Mouse (Mus musculus) kidney, adult 18-20 months (tissue): ENCODE results near the gene Hcar1.
A peak's percentile ranks its signal among the peaks of the same experiment; 100 is the strongest.

Experiments
- DNase-seq: peaks from one replicate; pipeline ENCODE4 v3.0.0; 2021

The Hcar1 gene

DNA sequence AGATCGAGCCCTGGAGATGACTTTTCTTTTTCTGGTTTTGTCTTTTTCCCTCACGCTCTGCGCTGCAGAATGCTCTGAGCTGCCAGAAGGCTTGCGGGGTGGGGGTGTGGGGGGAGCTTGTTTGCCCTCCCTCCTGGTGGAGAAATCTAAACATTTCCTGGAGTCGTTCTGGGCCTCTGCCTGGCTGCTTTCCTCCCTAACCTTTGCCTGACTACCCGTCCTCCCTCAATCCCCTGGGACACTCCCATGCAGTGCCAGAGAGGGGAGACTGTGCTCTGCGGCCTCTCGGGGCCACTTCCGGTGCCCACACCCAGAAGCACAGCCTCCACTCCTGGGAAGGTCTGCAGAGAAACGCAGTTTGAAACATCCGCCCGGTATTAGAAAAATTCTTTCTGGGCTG is at the start of gene Hcar1:
Gene Hcar1, minus strand, starts transcription at position 93 of the 400 bp plus-strand sequence.
- DNase-seq: peak; percentile 18

GRCm38 (mm10) chr5:123927118-123927517 is 47.3 kb upstream of the Hcar1 start, which contains the start of gene Gm43518:
TSS of gene Gm43518 (plus strand) at chr5:123927418.
- no peak for DNase-seq

DNA sequence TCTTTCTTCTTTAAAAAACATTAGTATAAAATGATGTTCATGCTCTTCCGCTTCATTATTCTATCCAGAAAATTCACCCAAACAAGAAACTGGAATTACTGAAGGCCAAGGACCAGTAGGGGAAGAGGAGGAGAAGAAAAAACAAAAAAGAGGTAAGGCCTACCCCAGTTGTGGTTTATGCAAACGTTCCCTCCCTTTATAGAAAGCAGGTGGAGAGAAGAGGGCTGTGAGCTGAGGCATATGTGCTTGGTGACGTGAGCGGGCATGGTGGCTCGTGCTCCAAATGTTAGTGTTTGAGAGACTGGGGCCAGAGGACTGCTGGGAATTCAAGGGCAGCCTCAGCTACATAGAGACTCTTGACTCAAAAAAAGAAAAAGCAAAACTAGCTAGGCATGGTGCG is 42.3 kb upstream of the Hcar1 start:
- no peak for DNase-seq

GRCm38 (mm10) chr5:123914852-123915251 is 35.0 kb upstream of the Hcar1 start:
- no peak for DNase-seq

GRCm38 (mm10) chr5:123907631-123907977 is 27.8 kb upstream of the Hcar1 start:
- no peak for DNase-seq

- DNase-seq: peak; percentile 99
Measured at GRCm38 (mm10) chr5:123906976-123907630, 27.3 kb upstream of the Hcar1 start, which contains the start of gene Denr. TSS of gene Denr (plus strand) at chr5:123907175.

- no peak for DNase-seq
Measured at GRCm38 (mm10) chr5:123906146-123906975, 26.5 kb upstream of the Hcar1 start.

- no peak for DNase-seq
Measured at GRCm38 (mm10) chr5:123904059-123904672, 24.3 kb upstream of the Hcar1 start.

DNA sequence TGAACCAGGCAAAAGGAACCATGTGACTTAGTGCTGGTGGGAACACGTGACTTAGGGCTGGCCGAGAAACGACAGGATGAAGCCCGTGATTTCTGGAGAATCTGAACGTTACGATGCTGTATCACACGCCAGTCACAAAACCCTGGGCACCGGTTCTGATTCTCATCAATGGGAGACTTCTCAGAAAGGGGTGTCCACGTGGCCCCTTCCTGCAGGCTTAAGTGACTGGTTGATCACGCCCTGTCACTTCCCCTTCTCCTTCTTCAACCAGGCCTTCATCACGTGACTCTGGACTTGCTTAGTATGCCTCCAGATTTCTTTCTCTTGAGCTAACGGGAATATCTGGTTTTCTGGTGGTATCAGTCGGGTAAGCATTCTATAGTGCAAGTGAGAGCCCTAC is 17.5 kb upstream of the Hcar1 start:
- no peak for DNase-seq

GRCm38 (mm10) chr5:123896395-123896794 is 16.6 kb upstream of the Hcar1 start:
- no peak for DNase-seq

DNA sequence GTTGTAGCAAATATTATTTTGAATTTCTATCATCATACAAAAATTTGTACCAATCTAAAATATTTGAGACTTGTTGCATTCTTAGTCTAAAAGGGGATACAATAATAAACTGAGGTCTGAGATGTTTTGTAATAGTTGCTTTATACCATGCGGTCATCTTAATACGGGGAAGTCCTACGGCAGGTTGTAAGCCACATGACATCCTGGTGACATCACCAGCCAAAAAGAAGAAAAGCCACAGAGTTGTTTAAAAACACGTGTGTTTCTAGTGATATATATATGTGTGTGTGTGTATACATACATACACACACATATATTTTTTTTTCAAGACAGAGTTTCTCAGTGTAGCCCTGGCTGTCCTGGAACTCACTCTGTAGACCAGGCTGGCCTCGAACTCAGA is 13.7 kb upstream of the Hcar1 start:
- no peak for DNase-seq

GRCm38 (mm10) chr5:123891669-123892068 is 11.8 kb upstream of the Hcar1 start:
- no peak for DNase-seq

GRCm38 (mm10) chr5:123890987-123891386 is 11.2 kb upstream of the Hcar1 start:
- DNase-seq: no peak

DNA sequence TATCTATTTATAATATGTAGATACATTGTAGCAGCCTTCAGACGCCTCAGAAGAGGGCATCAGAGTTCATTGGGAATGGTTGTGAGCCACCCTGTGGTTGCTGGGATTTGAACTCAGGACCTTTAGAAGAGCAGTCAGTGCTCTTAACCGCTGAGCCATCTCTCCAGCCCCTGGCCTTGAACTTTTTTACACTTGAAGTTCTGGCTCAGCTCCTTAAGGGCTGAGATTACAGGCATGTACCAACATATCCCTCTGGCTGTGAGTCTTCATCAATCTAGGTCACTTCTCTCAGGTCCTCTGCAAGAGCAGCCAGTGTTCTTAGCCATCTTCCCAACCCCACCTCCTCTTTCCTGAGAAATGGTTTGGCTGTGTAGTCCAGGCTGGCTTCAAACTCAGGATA is 10.5 kb upstream of the Hcar1 start:
- DNase-seq: no peak

DNA sequence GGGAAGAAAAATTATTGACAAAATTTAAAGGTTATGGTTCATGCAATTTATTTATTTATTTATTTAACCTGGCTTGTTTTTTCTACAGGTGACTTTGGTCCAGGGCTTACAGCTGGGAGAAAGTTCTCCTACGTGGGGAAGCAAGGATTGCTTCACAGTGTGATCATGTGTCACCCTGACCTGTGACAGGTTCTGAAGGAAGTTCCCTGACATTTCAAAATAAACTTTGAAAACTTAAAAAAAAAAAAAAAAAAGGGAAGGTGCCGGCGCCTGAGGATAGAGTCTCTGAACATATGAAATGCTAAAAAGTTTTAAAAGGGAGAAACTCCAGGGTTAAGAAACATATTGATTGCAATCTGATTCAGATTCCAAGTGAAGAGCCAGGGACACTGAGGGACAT is 6.5 kb upstream of the Hcar1 start:
- DNase-seq: no peak

DNA sequence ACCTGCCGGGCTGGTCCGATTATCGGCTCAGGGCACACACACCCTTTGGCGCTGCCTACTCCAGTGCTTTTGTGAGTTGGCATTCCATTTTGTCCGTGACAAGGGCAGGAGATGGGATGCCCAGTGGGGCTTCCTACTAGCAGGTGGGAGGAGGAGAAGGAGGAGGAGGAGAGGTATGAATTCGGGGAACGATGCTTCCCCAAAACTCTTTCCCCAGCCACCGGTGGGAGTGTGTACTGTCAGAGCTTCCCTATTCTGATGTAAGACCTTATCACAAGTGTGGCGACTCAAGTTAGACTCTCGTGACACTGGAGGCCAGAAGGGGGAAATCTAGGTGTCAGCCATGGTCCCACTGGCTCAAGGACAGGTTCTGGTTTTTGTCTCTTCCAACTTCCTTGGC is 4.5 kb upstream of the Hcar1 start:
- no peak for DNase-seq

- no peak for DNase-seq
Measured at GRCm38 (mm10) chr5:123883891-123884290, 4.1 kb upstream of the Hcar1 start.

GRCm38 (mm10) chr5:123880778-123881177 is 958 bp upstream of the Hcar1 start:
- DNase-seq: no peak

- no peak for DNase-seq
Measured at GRCm38 (mm10) chr5:123878056-123878455, 1.8 kb downstream of the Hcar1 start.

DNA sequence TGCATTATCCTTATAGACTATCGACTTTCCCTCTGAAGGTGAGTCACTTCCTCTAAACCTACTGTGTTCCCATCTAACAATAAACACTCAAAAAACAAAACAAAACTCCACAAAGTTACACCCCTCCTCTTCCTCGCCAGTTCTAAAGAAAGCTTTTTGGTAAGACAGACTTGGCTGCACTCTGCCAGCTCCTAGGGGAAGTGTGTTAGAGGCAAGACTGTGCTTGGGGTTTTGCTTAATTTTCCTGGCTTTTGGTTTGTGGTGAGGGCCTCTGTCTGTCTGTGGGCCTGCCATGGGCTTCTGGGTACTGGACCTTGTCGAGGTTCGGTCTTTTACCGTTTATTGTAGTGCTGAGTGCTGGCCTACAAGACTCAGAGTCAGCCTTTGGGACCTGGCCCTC is 5.6 kb downstream of the Hcar1 start:
- no peak for DNase-seq

DNA sequence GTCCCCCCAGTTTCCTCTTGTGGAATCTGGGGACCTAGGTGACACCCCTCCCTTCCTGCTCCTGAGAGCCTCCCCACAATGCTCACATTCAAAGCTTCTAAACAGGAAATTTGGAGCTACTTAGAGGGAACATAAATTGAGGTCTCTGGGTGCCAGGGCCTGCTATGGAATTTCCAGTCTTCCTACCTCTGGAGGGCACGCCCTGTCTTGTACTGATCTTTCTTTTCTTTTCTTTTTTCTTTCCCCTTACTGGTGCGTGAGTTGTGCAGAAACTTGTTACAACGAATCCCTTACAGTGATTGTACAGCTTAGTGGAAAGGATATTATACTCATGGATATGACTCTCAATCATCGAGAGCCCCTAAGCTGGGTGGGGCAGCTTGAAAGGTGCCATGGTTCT is 10.2 kb downstream of the Hcar1 start:
- no peak for DNase-seq

- no peak for DNase-seq
Measured at GRCm38 (mm10) chr5:123866457-123866856, 13.4 kb downstream of the Hcar1 start.

- no peak for DNase-seq
Measured at GRCm38 (mm10) chr5:123865365-123865764, 14.5 kb downstream of the Hcar1 start, which contains the start of gene Hcar2. TSS of gene Hcar2 (minus strand) at chr5:123865499.

DNA sequence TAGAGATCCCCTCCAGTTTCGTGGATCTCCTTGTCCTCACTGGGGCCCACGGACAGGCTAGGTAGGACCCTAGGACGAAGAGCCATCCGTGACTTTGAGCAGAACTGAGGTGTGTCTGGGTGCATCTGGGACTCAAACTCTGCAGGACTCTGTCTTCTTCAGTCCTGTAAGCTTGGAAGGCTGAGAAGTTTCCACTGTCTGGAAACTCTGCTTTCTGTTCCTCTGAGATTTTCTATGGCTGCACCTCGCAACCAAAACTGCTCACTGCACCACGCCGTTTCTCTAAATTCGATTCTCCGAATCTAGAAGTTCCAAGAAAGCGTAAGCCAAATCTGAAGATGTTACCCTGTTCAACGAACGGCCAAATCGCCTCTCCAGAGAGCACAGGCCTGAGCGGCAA is 15.9 kb downstream of the Hcar1 start:
- no peak for DNase-seq
